Mouse (Mus musculus) neural tube, embryonic 11.5 days (tissue): ENCODE measurements around the gene Gm8024. TPM values are rescaled to one million over a fixed set of nuclear protein-coding genes. Genes with fewer than 3 reads are reported as not detected.
"Not testable (repeated sequence)": the region's sequence is repeated elsewhere in the genome, so short reads cannot be mapped to it uniquely, and the experiment has no call there.

ENCODE experiments used
- ATAC-seq: fragments of 200-750 bp; cut with Nextera tagmentation; 2 replicates; pipeline ENCODE4 v1.8.0; 2017; ENCODE audit warnings: moderate number of reproducible peaks, mild to moderate bottlenecking, moderate TSS enrichment, moderate library complexity; ENCODE audit not compliant: insufficient read depth, low FRiP score, low TSS enrichment
- DNase-seq: peaks from one replicate; pipeline ENCODE4 v3.0.0-alpha.2; 2015; ENCODE audit warnings: low spot score
- H3K27ac ChIP-seq: fragments of 300-500 bp; sonication (generic); 2 replicates; pipeline ENCODE4 v1.5.1; 2014; ENCODE audit warnings: low read depth, mild to moderate bottlenecking, low read length
- H3K27me3 ChIP-seq: fragments of 300-500 bp; sonication (generic); 2 replicates; pipeline ENCODE4 v1.6.1; 2014; ENCODE audit warnings: mild to moderate bottlenecking, low read length, mixed read lengths; ENCODE audit not compliant: control insufficient read depth, insufficient read depth
- H3K36me3 ChIP-seq: fragments of 300-500 bp; sonication (generic); 2 replicates; pipeline ENCODE4 v1.6.1; 2014; ENCODE audit warnings: mild to moderate bottlenecking, low read length, moderate library complexity, mixed read lengths; ENCODE audit not compliant: control insufficient read depth, insufficient read depth
- H3K4me1 ChIP-seq: fragments of 300-500 bp; sonication (generic); 2 replicates; pipeline ENCODE4 v1.6.1; 2014; ENCODE audit warnings: low read length, mixed read lengths; ENCODE audit not compliant: control insufficient read depth, insufficient read depth
- H3K4me2 ChIP-seq: fragments of 300-500 bp; sonication (generic); 2 replicates; pipeline ENCODE4 v1.6.1; 2014; ENCODE audit warnings: low read depth, mild to moderate bottlenecking, moderate library complexity
- H3K4me3 ChIP-seq: fragments of 300-500 bp; sonication (generic); 2 replicates; pipeline ENCODE4 v1.5.1; 2014; ENCODE audit warnings: low read depth, low read length
- H3K9ac ChIP-seq: fragments of 300-500 bp; sonication (generic); 2 replicates; pipeline ENCODE4 v1.6.1; 2014; ENCODE audit warnings: mild to moderate bottlenecking, low read length
- H3K9me3 ChIP-seq: fragments of 300-500 bp; sonication (generic); 2 replicates; pipeline ENCODE4 v1.6.1; 2016; ENCODE audit warnings: low read length; ENCODE audit not compliant: control insufficient read depth
- WGBS: fragments of 180-500 bp; shearing (Covaris S2); extraction: QIAGEN DNeasy Blood & Tissue Kit; methylation state at CpG from one replicate; pipeline ENCODE4 v1.1.7; 2014; 5-methylcytosine and 5-hydroxymethylcytosine counted together
- polyA plus RNA-seq: library from polyadenylated mRNA; unstranded; fragments of >200 nt; fragmentation: Nextera tagmentation; extraction: Ambion mirVana; gene quantifications from 2 replicates; pipeline ENCODE4 v1.2.1, GENCODE M21; 2014

The Gm8024 gene
- not detected in 2 replicates for polyA plus RNA-seq

DNA sequence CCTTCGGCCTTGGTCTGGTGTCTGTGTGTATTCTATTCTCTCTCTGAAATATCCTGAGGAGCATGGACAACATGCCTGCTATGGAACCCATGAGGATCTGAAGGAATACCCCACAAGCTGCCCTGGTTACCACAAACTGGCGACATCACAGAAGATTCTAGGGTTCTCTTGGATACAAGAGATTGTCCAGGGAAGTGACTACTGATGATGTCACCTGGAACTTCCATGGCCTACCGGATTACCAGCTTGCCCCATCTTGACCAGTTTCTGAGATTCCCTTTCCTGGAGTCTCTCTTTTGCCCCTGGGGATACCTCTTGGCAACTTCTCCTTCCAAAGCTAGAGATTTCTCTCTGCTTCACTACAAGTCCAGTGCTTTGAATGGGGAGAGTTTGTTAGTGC is at the start of gene Gm8024:
TSS of gene Gm8024 (minus strand) at position 101 of the 400 bp plus-strand sequence.
- not testable (repeated sequence) for H3K4me3 ChIP-seq, H3K4me2 ChIP-seq, H3K9ac ChIP-seq, H3K9me3 ChIP-seq, H3K4me1 ChIP-seq, ATAC-seq, DNase-seq, H3K27me3 ChIP-seq, H3K36me3 ChIP-seq, H3K27ac ChIP-seq
- 95% methylated on average over 1 of the region's 3 CpGs for WGBS

DNA sequence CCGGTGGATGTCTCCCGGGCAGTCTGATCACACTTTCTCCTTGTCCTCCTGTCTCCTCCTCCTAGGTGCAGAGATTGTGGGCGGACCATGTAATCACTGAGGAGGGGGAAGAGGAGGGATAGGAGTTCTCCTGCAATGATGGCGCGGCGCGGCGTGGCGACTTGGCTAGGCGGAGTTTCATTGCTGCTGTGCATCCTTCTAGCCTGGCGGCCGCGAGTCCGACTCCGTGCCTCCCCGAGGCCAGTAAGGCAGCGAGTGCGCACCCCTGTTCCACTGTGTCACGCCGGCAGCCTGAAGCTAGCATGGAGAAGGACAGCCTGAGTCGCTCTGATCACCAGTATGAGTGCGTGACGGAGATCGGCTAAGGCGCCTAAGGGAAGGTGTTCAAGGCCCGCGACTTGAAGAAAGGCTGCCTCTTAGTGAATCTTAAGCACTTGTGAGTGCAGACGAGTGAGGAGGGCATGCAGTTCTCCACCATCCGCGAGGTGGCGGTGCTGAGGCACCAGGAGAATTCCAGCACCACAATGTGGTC is 19.2 kb upstream of the Gm8024 start:
- ATAC-seq = peak; percentile 50; the same call in 1 of the 2 replicates
- H3K9ac ChIP-seq, H3K27me3 ChIP-seq, H3K4me2 ChIP-seq, H3K36me3 ChIP-seq, H3K27ac ChIP-seq, H3K9me3 ChIP-seq, H3K4me3 ChIP-seq, H3K4me1 ChIP-seq, DNase-seq: not testable (repeated sequence)
- 5% methylated on average over 22 of the region's 31 CpGs for WGBS

DNA sequence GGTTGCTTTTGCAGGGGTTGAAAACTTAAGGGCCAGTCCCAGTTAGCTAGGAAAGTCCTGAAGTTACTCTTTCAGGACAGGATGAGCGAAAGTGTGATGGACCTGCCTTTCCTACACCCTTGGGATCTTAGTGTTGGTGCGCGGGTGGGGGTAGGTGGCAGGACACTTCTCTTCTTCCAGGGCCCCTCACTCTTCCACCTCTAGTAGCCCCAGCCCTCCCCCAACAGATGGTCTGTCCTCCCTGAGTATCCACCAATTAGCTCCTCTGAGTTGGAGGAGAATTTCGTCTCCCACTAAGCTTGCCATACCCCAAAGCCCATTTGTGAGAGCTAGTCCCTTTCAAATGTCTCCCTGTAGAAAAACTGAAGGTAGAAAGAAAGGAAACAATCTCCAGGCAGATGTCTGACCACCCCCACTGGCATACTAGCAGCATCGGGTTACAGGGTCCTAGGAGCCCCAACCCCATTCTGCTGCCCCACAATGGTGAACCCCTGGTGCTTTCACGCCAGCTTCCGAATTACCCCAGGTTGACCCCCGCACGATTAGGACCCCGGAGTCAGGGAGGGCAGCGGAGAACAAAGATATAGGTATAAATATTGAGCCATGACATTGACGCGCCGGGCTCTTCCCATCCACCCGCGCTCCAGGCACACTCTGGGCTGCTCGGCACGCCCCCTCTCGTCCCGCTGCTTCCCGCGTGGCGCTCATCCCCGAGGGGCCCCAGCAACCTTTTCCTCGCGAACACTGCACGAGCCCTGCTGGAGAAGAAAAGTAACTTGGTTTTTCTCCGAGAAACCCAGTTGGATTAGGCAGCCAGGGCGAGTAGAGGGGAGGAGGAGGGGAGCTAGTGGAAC is 18.5 kb upstream of the Gm8024 start:
- not testable (repeated sequence) for H3K4me3 ChIP-seq, H3K9ac ChIP-seq, H3K9me3 ChIP-seq, H3K27me3 ChIP-seq, H3K4me1 ChIP-seq, H3K27ac ChIP-seq, DNase-seq, H3K36me3 ChIP-seq, H3K4me2 ChIP-seq
- 15% methylated on average over 16 of the region's 29 CpGs for WGBS
- peak; percentile 38; the same call in 1 of the 2 replicates for ATAC-seq

DNA sequence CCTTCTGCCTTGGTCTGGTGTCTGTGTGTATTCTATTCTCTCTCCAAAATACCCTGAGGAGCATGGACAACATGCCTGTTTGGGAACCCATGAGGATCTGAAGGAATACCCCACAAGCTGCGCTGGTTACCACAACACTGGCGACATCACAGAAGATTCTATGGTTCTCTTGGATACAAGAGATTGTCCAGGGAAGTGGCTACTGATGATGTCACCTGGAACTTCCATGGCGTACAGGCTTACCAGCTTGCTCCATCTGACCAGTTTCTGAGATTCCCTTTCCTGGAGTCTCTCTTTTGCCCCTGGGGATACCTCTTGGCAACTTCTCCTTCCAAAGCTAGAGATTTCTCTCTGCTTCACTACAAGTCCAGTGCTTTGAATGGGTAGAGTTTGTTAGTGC is 21.8 kb downstream of the Gm8024 start, which contains the start of gene Gm8020:
TSS of gene Gm8020 (minus strand) at position 101 of the 400 bp plus-strand sequence.
- H3K27me3 ChIP-seq, H3K4me3 ChIP-seq, H3K27ac ChIP-seq, H3K9me3 ChIP-seq, ATAC-seq, DNase-seq, H3K4me2 ChIP-seq, H3K9ac ChIP-seq, H3K36me3 ChIP-seq, H3K4me1 ChIP-seq: not testable (repeated sequence)
- WGBS = no CpG with 5 or more reads among the region's 3 CpGs

Other genes starting within 250 kb of the Gm8024 start
- not detected in 2 replicates for gene Gm9611, start 226.9 kb downstream of the Gm8024 start, polyA plus RNA-seq
- not detected in 2 replicates for gene Gm7995, start 214.1 kb downstream of the Gm8024 start, polyA plus RNA-seq
- not detected in 2 replicates for gene Gm8005, start 84.6 kb downstream of the Gm8024 start, polyA plus RNA-seq
- not detected in 2 replicates for gene Gm8011, start 60.4 kb downstream of the Gm8024 start, polyA plus RNA-seq
- gene Gm8020, start 21.9 kb downstream of the Gm8024 start, polyA plus RNA-seq = not detected in 2 replicates
- gene Gm17124, start 75.6 kb upstream of the Gm8024 start, polyA plus RNA-seq = not detected in 2 replicates
- gene Gm3633, start 117.6 kb upstream of the Gm8024 start, polyA plus RNA-seq = not detected in 2 replicates
- gene Gm10378, start 131.7 kb upstream of the Gm8024 start, polyA plus RNA-seq = not detected in 2 replicates
- gene Gm3015, start 244.5 kb upstream of the Gm8024 start, polyA plus RNA-seq = not detected in 2 replicates